Mouse (Mus musculus) right cerebral cortex, postnatal 4 days (tissue): ENCODE results near the gene Rnf141.

Experiments
- DNase-seq: peaks from one replicate; pipeline ENCODE4 v3.0.0-alpha.2; 2022

The Rnf141 gene

GRCm38 (mm10) chr7:110843916-110844874 lies at the start of gene Rnf141:
Gene Rnf141, minus strand, starts transcription at chr7:110844457.
- peak; percentile 94 for DNase-seq

GRCm38 (mm10) chr7:110891501-110891986 lies 47.3 kb upstream of the Rnf141 start:
- DNase-seq = no peak

GRCm38 (mm10) chr7:110881746-110882333 lies 37.6 kb upstream of the Rnf141 start:
- DNase-seq = no peak

DNA sequence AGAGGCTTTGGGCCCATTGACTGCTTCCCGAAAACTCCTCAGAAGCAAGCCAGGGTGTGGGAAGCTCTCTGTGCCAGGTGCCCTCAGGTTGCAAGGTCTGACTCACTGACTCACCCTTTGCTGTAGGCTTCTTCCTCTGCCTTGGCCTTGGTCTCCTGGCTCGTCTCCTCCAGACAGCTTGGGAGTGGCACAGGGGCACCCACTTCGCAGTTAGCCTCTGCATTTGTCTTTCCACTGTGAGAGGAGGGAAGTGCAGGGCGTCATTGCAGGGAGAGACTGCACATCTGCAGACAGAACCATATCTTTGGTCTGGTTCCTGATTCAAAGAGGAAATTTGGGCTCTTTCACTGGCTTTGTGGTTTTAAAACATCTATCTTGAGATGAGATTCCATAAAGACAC lies 33.8 kb upstream of the Rnf141 start:
- DNase-seq = no peak

GRCm38 (mm10) chr7:110876965-110877364 lies 32.7 kb upstream of the Rnf141 start:
- DNase-seq = no peak

- no peak for DNase-seq
These were observed 24.6 kb upstream of the Rnf141 start for GRCm38 (mm10) chr7:110868807-110869206.

- no peak for DNase-seq
These were observed 22.9 kb upstream of the Rnf141 start for GRCm38 (mm10) chr7:110867116-110867515.

- DNase-seq = no peak
These were observed 21.8 kb upstream of the Rnf141 start for GRCm38 (mm10) chr7:110866021-110866420.

DNA sequence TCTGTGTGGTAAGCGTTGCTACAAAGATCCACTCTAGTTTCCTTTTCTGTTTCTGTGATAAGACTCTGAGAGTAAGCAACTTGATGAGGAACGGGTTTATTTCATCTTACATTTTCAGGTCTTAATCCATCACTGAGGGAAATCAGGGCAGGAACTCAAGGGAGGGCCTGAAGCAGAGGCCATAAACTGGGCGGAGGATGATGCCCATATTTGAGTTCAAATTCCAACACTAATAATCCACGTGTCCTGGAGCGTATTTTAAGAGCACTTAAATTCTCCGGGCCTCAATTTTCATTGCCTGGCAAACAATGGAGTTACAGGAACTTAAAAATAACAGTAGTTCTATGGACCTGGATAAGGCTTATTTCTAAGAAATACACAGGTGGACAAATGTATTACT lies 21.3 kb upstream of the Rnf141 start:
- no peak for DNase-seq

DNA sequence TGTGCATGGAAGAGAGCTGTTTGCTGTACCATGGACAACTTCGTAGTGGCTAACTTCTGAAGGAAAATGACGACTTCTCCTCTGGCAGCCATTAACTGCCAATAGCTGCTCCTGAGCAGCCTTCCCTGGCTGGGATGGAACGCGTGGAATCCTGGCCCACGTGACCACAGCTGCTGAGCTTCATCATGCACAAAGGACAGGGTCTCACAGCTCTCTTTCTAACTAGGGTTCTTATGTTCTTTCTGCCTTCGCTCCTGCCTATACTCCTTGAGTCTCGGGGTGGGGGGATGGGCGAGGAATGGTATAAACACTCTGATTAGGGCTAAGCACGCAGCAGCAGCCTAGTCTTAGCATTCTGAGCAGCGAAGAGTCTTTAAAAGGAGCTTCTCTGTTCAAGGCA lies 20.8 kb upstream of the Rnf141 start:
- peak; percentile 7 for DNase-seq

- no peak for DNase-seq
These were observed 18.6 kb upstream of the Rnf141 start, which contains the start of gene Lyve1 for GRCm38 (mm10) chr7:110862751-110863289. Gene Lyve1, minus strand, starts transcription at chr7:110863239.

DNA sequence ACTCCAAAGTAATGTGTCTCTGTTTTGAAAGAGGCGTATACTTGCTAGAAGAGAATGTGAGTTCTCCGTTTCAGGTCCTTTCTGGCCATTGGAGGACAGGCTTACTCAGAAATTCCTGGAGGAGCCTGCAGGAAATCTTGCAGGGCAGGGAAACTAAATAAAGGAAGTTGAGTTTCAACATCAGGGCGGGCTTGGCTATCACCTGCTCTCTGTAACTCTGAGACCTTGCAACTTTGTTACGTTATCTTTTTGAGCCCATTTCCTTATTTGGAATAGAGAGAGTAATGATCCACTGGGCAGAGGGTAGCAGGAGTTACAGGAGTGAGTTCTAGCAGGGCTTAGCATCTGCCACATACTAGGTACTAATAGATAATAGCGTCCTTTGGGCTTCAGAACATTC lies 15.9 kb upstream of the Rnf141 start:
- DNase-seq = no peak

DNA sequence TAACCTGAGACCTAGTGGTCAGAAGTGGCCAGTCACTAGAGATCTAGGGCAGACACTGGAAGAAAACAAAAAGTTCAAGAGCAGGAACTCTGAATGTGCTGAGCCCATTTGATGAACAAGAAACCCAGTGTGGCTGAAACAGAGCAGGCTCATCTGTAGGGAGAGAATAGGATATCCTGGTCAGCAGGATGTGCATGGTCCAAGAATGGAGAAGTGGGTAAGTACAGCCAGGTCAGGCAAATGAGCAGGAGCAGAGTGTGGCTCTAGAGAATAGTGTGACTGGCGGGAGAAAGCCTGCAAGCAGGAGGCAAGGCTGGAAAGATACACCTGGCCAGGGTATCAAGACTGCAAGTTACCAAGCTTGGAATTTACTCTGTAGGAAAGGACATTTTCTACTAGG lies 11.3 kb upstream of the Rnf141 start:
- DNase-seq = no peak

- DNase-seq = peak; percentile 11
These were observed 10.8 kb upstream of the Rnf141 start for GRCm38 (mm10) chr7:110854927-110855546.

- DNase-seq = no peak
These were observed 10.3 kb upstream of the Rnf141 start for GRCm38 (mm10) chr7:110854519-110854918.

- peak; percentile 19 for DNase-seq
These were observed 9.4 kb upstream of the Rnf141 start for GRCm38 (mm10) chr7:110853611-110854010.

DNA sequence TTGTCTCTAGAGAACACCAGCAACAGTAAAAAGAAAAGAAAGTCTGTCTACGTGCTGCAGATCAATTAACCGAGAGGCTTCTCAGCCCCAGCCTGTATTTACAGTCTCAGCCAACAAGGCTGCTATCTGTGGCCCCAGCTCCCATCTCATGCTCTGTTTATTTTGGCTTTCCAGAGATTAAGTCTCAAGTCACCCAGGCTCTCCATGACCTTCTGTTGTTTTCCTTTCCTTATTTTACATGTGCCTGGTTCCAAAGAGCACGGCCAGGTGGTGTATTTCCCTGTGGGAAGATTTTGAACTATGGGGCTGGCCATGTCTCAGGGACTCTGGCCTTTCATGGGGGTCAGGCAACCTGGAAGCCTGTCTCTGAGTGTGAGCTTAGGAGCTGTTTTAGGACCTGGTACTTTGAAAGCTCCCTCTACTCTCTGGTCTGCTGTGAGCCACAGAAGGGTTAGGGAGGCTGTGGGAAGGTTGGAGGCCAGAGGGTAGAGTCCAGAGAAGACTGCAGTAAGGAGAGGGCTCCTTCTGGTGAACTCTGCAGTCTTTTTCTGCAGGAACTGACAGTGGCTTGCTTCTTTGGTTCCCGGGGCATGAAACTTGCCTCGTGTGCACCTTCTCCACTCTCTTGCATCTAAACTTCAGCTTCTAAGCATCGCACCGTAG lies 7.4 kb upstream of the Rnf141 start:
- no peak for DNase-seq

- DNase-seq = no peak
These were observed 4.1 kb upstream of the Rnf141 start for GRCm38 (mm10) chr7:110848371-110848770.

DNA sequence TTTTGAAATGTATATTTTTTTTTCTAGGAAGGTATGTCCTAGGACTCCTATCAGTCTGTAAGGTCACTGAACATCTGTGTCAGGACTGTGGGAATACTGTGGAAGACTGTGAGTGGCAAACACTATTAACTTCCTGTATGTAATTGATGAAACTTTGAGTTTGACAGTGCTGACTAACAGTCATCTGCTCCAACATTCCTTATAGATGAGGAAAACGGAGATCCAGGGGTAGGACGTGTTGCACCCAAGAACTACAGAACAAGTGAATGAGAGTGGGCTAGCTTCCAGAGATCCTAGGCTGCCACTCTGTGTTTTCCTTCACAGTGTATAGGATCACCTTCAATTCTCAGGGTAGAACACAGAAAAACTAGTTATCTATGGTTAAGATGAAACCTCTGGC lies 3.1 kb upstream of the Rnf141 start:
- DNase-seq = no peak

GRCm38 (mm10) chr7:110840332-110840731 lies 3.9 kb downstream of the Rnf141 start:
- DNase-seq = no peak

- no peak for DNase-seq
These were observed 9.7 kb downstream of the Rnf141 start for GRCm38 (mm10) chr7:110834522-110834921.

DNA sequence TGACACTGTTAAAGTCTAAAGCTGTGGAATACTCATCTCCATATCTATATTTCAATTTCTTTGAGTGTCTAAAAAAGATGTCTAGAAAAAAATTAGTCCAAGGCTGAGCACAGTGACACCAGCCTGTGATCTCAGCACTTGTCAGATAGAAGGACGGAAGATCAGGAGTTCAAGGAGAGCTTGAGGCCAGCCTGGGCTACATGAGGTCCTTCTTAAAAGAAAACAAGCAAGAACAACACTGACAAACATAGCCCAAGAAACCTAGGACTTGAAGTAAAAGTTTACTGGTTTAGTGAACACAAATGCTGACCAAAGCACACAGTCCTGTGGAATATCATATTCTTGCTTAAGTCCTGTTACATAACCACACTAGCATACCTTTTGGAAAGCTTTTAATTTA lies 10.2 kb downstream of the Rnf141 start:
- no peak for DNase-seq

DNA sequence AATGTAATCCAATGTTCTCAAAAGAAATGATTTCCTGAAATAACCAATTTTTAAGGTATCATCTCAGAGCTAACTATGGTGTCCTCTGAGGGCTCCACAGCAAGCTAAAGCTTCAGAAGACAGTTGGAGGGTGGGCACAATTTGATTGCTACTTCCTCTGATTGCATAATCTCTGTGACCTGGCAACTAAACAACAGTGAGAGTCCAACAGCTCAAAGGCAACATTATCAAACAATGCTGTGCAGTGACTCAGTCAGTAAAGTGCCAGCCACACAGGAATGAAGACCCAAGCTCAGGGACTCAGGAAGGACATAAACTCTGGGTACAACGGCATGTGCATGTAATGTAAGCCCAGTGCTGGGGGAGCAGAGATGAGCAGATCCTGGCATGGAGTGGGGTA lies 11.2 kb downstream of the Rnf141 start:
- no peak for DNase-seq
